Mouse (Mus musculus) lung, postnatal 0 days (tissue): Measurements from ENCODE around the gene Rimkla.

Experiments
- CTCF ChIP-seq: IDR thresholded peaks from 2 replicates; pipeline ENCODE4 v1.5.1; 2016; ENCODE audit warnings: antibody characterized with exemption, mild to moderate bottlenecking
- EP300 ChIP-seq: IDR thresholded peaks from 2 replicates; pipeline ENCODE4 v1.6.1; 2016; ENCODE audit warnings: antibody characterized with exemption, mild to moderate bottlenecking, control low read depth

- TF ChIP-seq CTCF = no peak
- no peak for TF ChIP-seq EP300
Measured at GRCm38 (mm10) chr4:119524466-119524865, 32.0 kb upstream of the Rimkla start.
